Mouse (Mus musculus): ENCODE results near the gene Polr2j. TPM values are rescaled to one million over a fixed set of nuclear protein-coding genes. Genes with fewer than 3 reads are reported as not detected.

The Polr2j gene
- polyA plus RNA-seq, 1 experiment from 2014 or later = 171 TPM

DNA sequence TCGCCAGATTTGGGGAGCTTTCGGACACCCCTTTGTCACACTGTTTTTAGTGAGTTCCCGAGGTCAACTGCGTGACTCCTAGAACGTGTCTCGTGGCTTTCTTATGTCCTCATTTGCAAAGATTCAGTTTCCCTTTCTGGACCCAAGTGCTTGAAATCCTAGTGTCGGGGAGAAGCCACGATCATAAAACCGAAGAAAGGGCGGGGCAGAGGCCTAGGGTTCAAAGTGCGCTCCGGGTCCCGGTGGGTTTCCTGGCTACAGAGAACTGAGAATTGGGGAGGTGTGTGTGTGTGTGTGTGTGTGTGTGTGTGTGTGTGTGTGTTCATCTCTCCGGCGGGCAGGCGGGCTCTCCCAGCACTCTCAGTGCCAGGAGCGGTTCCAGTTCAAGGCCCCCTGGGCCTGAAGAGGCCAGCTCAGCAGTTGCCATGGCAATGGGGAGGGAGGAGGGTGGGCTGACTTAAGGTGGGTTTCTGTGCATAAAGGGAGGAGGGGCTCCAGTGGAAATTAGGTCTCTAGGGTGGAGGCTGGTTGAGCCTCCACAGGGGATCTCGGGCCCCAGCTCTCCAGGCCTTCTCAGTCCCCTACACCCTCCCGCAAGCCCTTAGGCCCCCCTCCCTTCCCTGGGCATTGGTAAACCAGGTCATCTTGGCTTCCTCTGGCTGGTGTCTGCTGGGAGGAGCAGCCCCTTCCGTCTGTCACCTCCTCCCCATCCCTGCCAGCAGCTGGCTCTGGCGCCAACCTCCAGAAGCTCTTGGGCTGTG lies 31.4 kb upstream of the Polr2j start:
- Histone ChIP-seq H3K9ac (ENCODE audit: low read length) (no peak overlapping the region), H3K9me3 (ENCODE audit: control insufficient read depth, low read length) (no peaks in the 10 kb centered on the region), H3K4me2 (replicated peaks; ENCODE audit: low read depth) (peak overlapping the region; percentile 94), H3K36me3 (ENCODE audit: control insufficient read depth, insufficient read depth, low read length) (no peaks in the 10 kb centered on the region), H3K4me1 (replicated peaks; ENCODE audit: control insufficient read depth, insufficient read depth) (0 out of 2 replicates have a peak, but pooled peaks cover 2% of the 10 kb centered on the region), H3K27me3 (ENCODE audit: control insufficient read depth, insufficient read depth, low read length) (no peaks in the 10 kb centered on the region), H3K27ac (replicated peaks) (no peak overlapping the region), H3K4me3 (ENCODE audit: low read depth, low read length) (peak overlapping the region; percentile 58)
- WGBS = 29% methylated on average over 21 of the region's 21 CpGs
- DNase-seq (ENCODE audit: low spot score) (no peak), ATAC-seq (ENCODE audit: low FRiP score, low TSS enrichment) (no peak)
- TF ChIP-seq EP300 (optimal IDR thresholded peaks at IDR 0.05) (no peak), CTCF (IDR thresholded peaks at IDR 0.05; ENCODE audit: low read depth) (no peak)

- TF ChIP-seq CTCF (IDR thresholded peaks at IDR 0.05; ENCODE audit: low read depth) (no peak), EP300 (optimal IDR thresholded peaks at IDR 0.05) (no peak)
- H3K9ac ChIP-seq (ENCODE audit: low read length) = no peak overlapping the region
- no peak for ATAC-seq (ENCODE audit: low FRiP score, low TSS enrichment)
- no peaks in the 10 kb centered on the region for H3K9me3 ChIP-seq (ENCODE audit: control insufficient read depth, low read length)
- H3K27me3 ChIP-seq (ENCODE audit: control insufficient read depth, insufficient read depth, low read length) = no peaks in the 10 kb centered on the region
- H3K4me3 ChIP-seq (ENCODE audit: low read depth, low read length) = no peak overlapping the region
- H3K4me1 ChIP-seq (replicated peaks; ENCODE audit: control insufficient read depth, insufficient read depth) = 0 out of 2 replicates have a peak, but pooled peaks cover 2% of the 10 kb centered on the region
- H3K4me2 ChIP-seq (replicated peaks; ENCODE audit: low read depth) = no peak overlapping the region
- WGBS = 89% methylated on average over 8 of the region's 8 CpGs
- H3K36me3 ChIP-seq (ENCODE audit: control insufficient read depth, insufficient read depth, low read length) = no peaks in the 10 kb centered on the region
- no peak for DNase-seq (ENCODE audit: low spot score)
- H3K27ac ChIP-seq (replicated peaks) = no peak overlapping the region
These were observed 30.1 kb upstream of the Polr2j start for GRCm38 (mm10) chr5:136086290-136086689.

DNA sequence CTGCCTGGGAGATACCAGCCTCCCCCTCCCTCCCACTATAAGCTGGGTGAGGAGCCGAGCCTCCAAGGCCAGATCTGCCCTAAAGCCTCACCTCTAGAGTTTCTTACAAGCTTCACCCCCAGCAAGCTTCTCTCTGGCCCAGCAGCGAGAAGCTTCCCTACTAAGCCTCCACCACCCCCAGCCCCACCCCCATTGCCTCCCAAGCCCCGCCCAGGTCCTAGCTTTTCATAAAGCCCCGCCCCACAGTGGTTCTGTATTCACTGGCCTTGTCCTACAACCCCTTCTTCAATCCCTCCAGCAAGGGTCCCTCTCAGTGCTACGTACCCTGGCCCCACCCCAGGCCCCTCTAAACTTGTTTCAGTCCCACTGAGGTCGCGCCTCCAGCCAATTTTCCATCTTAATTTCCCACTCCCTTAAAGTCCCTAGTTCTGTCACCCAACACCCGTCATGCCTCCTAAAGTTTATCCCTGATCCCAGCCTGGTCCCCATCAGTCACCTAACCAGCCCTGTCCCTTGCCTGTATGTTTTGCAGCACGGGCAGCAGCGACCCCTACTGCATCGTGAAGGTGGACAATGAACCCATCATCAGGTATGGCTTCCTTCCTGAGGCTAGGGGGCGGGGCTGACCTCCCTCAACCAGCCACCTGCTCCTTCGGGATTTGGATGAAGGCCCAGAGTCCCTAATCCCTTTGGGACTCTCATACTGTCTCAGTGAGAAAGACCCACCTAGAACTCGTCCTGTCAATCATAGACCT lies 27.4 kb upstream of the Polr2j start:
- 20% methylated on average over 14 of the region's 14 CpGs for WGBS
- Histone ChIP-seq H3K4me3 (ENCODE audit: low read depth, low read length) (no peak overlapping the region), H3K9ac (ENCODE audit: low read length) (peak overlapping the region; percentile 23; the same call in 1 of the 2 replicates), H3K36me3 (ENCODE audit: control insufficient read depth, insufficient read depth, low read length) (no peaks in the 10 kb centered on the region), H3K27ac (replicated peaks) (no peak overlapping the region), H3K27me3 (ENCODE audit: control insufficient read depth, insufficient read depth, low read length) (no peaks in the 10 kb centered on the region), H3K4me2 (replicated peaks; ENCODE audit: low read depth) (no peak overlapping the region), H3K9me3 (ENCODE audit: control insufficient read depth, low read length) (no peaks in the 10 kb centered on the region), H3K4me1 (replicated peaks; ENCODE audit: control insufficient read depth, insufficient read depth) (0 out of 2 replicates have a peak, but pooled peaks cover 1% of the 10 kb centered on the region)
- DNase-seq (ENCODE audit: low spot score) (no peak), ATAC-seq (ENCODE audit: low FRiP score, low TSS enrichment) (no peak)
- TF ChIP-seq EP300 (optimal IDR thresholded peaks at IDR 0.05) (no peak), CTCF (IDR thresholded peaks at IDR 0.05; ENCODE audit: low read depth) (peak; percentile 61)

DNA sequence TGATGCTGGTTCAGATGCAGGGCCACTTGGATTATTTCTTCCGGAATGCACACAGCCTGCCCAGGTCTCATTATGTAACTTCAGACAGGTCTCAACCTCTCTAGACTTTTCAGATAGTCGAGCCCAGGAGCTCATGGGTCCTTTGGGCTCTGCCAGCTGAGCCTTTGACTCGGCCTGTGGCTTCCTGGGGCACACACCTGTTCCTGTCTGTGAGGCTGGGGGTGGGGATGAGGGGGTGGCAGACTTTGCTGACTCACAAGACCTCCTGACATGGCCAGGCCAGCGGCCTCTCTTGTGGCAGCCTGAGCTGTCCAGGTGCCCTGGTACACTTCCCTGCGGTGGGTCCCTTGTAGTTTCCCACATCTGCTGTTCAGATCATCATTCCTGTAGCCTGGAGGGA lies 24.5 kb upstream of the Polr2j start:
- Histone ChIP-seq H3K9ac (ENCODE audit: low read length) (no peak overlapping the region), H3K4me2 (replicated peaks; ENCODE audit: low read depth) (no peak overlapping the region), H3K36me3 (ENCODE audit: control insufficient read depth, insufficient read depth, low read length) (no peaks in the 10 kb centered on the region), H3K4me3 (ENCODE audit: low read depth, low read length) (no peak overlapping the region), H3K9me3 (ENCODE audit: control insufficient read depth, low read length) (no peaks in the 10 kb centered on the region), H3K4me1 (replicated peaks; ENCODE audit: control insufficient read depth, insufficient read depth) (no peaks in the 10 kb centered on the region), H3K27ac (replicated peaks) (no peak overlapping the region), H3K27me3 (ENCODE audit: control insufficient read depth, insufficient read depth, low read length) (no peaks in the 10 kb centered on the region)
- ATAC-seq (ENCODE audit: low FRiP score, low TSS enrichment) (no peak), DNase-seq (ENCODE audit: low spot score) (no peak)
- 64% methylated on average over 5 of the region's 5 CpGs for WGBS
- TF ChIP-seq EP300 (optimal IDR thresholded peaks at IDR 0.05) (no peak), CTCF (IDR thresholded peaks at IDR 0.05; ENCODE audit: low read depth) (no peak)

DNA sequence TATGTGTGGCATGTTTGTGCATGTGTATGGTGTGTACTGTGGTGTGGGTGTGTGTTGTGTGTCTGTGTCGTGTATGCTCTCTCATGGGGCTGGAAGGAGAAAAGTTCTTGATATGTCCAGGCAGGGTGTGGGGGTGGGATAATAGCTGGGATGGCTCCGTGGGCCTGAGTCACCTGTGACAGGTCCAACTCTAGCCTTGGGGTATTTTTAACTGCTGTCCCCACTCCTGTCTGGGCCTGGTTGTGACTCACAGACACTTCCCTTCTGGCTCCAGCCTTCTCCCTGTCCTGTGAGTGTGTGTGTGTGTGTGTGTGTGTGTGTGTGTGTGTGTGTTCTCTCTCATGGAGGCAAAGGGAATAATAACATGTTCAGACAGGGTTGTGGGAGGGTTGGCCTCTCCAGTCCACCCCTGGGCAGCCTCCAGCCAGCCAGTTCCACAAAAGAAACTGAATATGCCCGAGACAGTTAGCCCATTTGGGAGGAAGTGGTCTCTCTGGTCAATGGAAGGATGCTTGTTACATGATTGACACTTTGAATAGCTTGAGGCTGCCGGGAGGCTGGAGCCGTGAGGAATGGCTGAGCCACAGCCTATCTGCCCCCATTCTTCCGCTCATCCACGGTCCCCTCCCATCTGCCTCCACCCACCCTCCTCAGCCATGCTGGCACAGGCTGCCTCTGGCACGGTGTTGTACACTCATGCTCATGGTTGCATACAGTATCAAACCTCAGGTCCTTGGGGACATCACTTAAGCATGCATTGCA lies 22.0 kb upstream of the Polr2j start:
- TF ChIP-seq CTCF (IDR thresholded peaks at IDR 0.05; ENCODE audit: low read depth) (no peak), EP300 (optimal IDR thresholded peaks at IDR 0.05) (no peak)
- 55% methylated on average over 8 of the region's 8 CpGs for WGBS
- ATAC-seq (ENCODE audit: low FRiP score, low TSS enrichment) = no peak
- H3K9me3 ChIP-seq (ENCODE audit: control insufficient read depth, low read length) = no peaks in the 10 kb centered on the region
- H3K27me3 ChIP-seq (ENCODE audit: control insufficient read depth, insufficient read depth, low read length) = no peaks in the 10 kb centered on the region
- no peaks in the 10 kb centered on the region for H3K36me3 ChIP-seq (ENCODE audit: control insufficient read depth, insufficient read depth, low read length)
- no peak overlapping the region for H3K4me3 ChIP-seq (ENCODE audit: low read depth, low read length)
- no peak overlapping the region for H3K27ac ChIP-seq (replicated peaks)
- no peak overlapping the region for H3K4me2 ChIP-seq (replicated peaks; ENCODE audit: low read depth)
- no peak overlapping the region for H3K9ac ChIP-seq (ENCODE audit: low read length)
- no peak for DNase-seq (ENCODE audit: low spot score)
- H3K4me1 ChIP-seq (replicated peaks; ENCODE audit: control insufficient read depth, insufficient read depth) = no peaks in the 10 kb centered on the region
